Mouse (Mus musculus): Measurements from ENCODE around the gene Capzb. TPM values are rescaled to one million over a fixed set of nuclear protein-coding genes. Genes with fewer than 3 reads are reported as not detected.

The Capzb gene
- polyA plus RNA-seq, 1 experiment from 2014 or later: 395 TPM

GRCm38 (mm10) chr4:139241678-139242606 lies 49.2 kb downstream of the Capzb start:
- H3K9ac ChIP-seq: no peak overlapping the region

GRCm38 (mm10) chr4:139242607-139242955 lies 49.9 kb downstream of the Capzb start:
- Histone ChIP-seq H3K9ac (no peak overlapping the region), H3K9me3 (replicated peaks) (no peaks in the 10 kb centered on the region), H3K4me2 (peak overlapping the region; percentile 19; the same call in 1 of the 2 replicates), H3K27me3 (replicated peaks) (no peaks in the 10 kb centered on the region), H3K36me3 (peaks cover 49% of the 10 kb centered on the region), H3K27ac (ENCODE audit: poor library complexity, severe bottlenecking) (peak overlapping the region; percentile 81), H3K4me3 (no peak overlapping the region), H3K4me1 (replicated peaks) (peaks cover 84% of the 10 kb centered on the region)
- no peak for ATAC-seq (ENCODE audit: insufficient number of reproducible peaks, low FRiP score)
- WGBS: 44% methylated on average over 7 of the region's 7 CpGs

More at GRCm38 (mm10) chr4:139241678-139242606, 49.2 kb downstream of the Capzb start:
- H3K4me2 ChIP-seq: peak overlapping the region; percentile 19; the same call in 1 of the 2 replicates
- H3K9me3 ChIP-seq (replicated peaks): no peaks in the 10 kb centered on the region
- H3K27me3 ChIP-seq (replicated peaks): no peaks in the 10 kb centered on the region
- H3K4me3 ChIP-seq: no peak overlapping the region
- peak overlapping the region; percentile 81 for H3K27ac ChIP-seq (ENCODE audit: poor library complexity, severe bottlenecking)
- peaks cover 82% of the 10 kb centered on the region for H3K4me1 ChIP-seq (replicated peaks)
- 75% methylated on average over 22 of the region's 22 CpGs for WGBS
- peaks cover 45% of the 10 kb centered on the region for H3K36me3 ChIP-seq
- ATAC-seq (ENCODE audit: insufficient number of reproducible peaks, low FRiP score): no peak

- H3K4me1 ChIP-seq (replicated peaks): peaks cover 86% of the 10 kb centered on the region
- 79% methylated on average over 3 of the region's 3 CpGs for WGBS
- no peak overlapping the region for H3K27ac ChIP-seq (ENCODE audit: poor library complexity, severe bottlenecking)
- H3K4me3 ChIP-seq: no peak overlapping the region
- ATAC-seq (ENCODE audit: insufficient number of reproducible peaks, low FRiP score): no peak
- no peaks in the 10 kb centered on the region for H3K9me3 ChIP-seq (replicated peaks)
- H3K27me3 ChIP-seq (replicated peaks): no peaks in the 10 kb centered on the region
- H3K36me3 ChIP-seq: peaks cover 48% of the 10 kb centered on the region
- H3K9ac ChIP-seq: no peak overlapping the region
- no peak overlapping the region for H3K4me2 ChIP-seq
These were observed 51.5 kb downstream of the Capzb start for GRCm38 (mm10) chr4:139244176-139244575.

- H3K4me2 ChIP-seq: no peak overlapping the region
- WGBS: 80% methylated on average over 6 of the region's 6 CpGs
These were observed 52.1 kb downstream of the Capzb start for GRCm38 (mm10) chr4:139244766-139245165.

GRCm38 (mm10) chr4:139245534-139245933 lies 52.8 kb downstream of the Capzb start:
- Histone ChIP-seq H3K4me3 (no peak overlapping the region), H3K27me3 (replicated peaks) (no peaks in the 10 kb centered on the region), H3K9me3 (replicated peaks) (no peaks in the 10 kb centered on the region), H3K27ac (ENCODE audit: poor library complexity, severe bottlenecking) (no peak overlapping the region), H3K9ac (no peak overlapping the region), H3K4me1 (replicated peaks) (peaks cover 92% of the 10 kb centered on the region), H3K36me3 (peaks cover 35% of the 10 kb centered on the region), H3K4me2 (no peak overlapping the region)
- no peak for ATAC-seq (ENCODE audit: insufficient number of reproducible peaks, low FRiP score)
- 82% methylated on average over 2 of the region's 2 CpGs for WGBS

More at GRCm38 (mm10) chr4:139244766-139245165, 52.1 kb downstream of the Capzb start:
- Histone ChIP-seq H3K4me1 (replicated peaks) (peaks cover 91% of the 10 kb centered on the region), H3K27ac (ENCODE audit: poor library complexity, severe bottlenecking) (no peak overlapping the region), H3K9me3 (replicated peaks) (no peaks in the 10 kb centered on the region), H3K36me3 (peaks cover 43% of the 10 kb centered on the region), H3K27me3 (replicated peaks) (no peaks in the 10 kb centered on the region), H3K9ac (no peak overlapping the region), H3K4me3 (no peak overlapping the region)
- ATAC-seq (ENCODE audit: insufficient number of reproducible peaks, low FRiP score): no peak

GRCm38 (mm10) chr4:139246130-139246877 lies 53.6 kb downstream of the Capzb start:
- no peak overlapping the region for H3K4me2 ChIP-seq
- H3K4me1 ChIP-seq (replicated peaks): peaks cover 92% of the 10 kb centered on the region
- 70% methylated on average over 7 of the region's 7 CpGs for WGBS
- no peak overlapping the region for H3K27ac ChIP-seq (ENCODE audit: poor library complexity, severe bottlenecking)
- no peak overlapping the region for H3K9ac ChIP-seq
- no peak for ATAC-seq (ENCODE audit: insufficient number of reproducible peaks, low FRiP score)
- H3K4me3 ChIP-seq: no peak overlapping the region
- no peaks in the 10 kb centered on the region for H3K27me3 ChIP-seq (replicated peaks)
- H3K36me3 ChIP-seq: peaks cover 29% of the 10 kb centered on the region
- no peaks in the 10 kb centered on the region for H3K9me3 ChIP-seq (replicated peaks)

GRCm38 (mm10) chr4:139247966-139248365 lies 55.3 kb downstream of the Capzb start:
- H3K27ac ChIP-seq (ENCODE audit: poor library complexity, severe bottlenecking): no peak overlapping the region; the same call in 1 of the 2 replicates
- H3K9me3 ChIP-seq (replicated peaks): no peaks in the 10 kb centered on the region
- WGBS: 69% methylated on average over 7 of the region's 7 CpGs
- H3K9ac ChIP-seq: 0 out of 2 replicates have a peak overlapping the region, but pooled peaks have one; percentile 15
- no peak overlapping the region for H3K4me2 ChIP-seq
- H3K4me3 ChIP-seq: no peak overlapping the region
- peaks cover 85% of the 10 kb centered on the region for H3K4me1 ChIP-seq (replicated peaks)
- no peaks in the 10 kb centered on the region for H3K27me3 ChIP-seq (replicated peaks)
- peaks cover 19% of the 10 kb centered on the region; the same call in 1 of the 2 replicates for H3K36me3 ChIP-seq
- ATAC-seq (ENCODE audit: insufficient number of reproducible peaks, low FRiP score): no peak

- Histone ChIP-seq H3K4me3 (no peak overlapping the region), H3K27me3 (replicated peaks) (no peaks in the 10 kb centered on the region), H3K9me3 (replicated peaks) (no peaks in the 10 kb centered on the region), H3K9ac (no peak overlapping the region), H3K36me3 (peaks cover 19% of the 10 kb centered on the region; the same call in 1 of the 2 replicates), H3K4me1 (replicated peaks) (peaks cover 81% of the 10 kb centered on the region), H3K27ac (ENCODE audit: poor library complexity, severe bottlenecking) (no peak overlapping the region), H3K4me2 (no peak overlapping the region)
- ATAC-seq (ENCODE audit: insufficient number of reproducible peaks, low FRiP score): no peak
- 79% methylated on average over 5 of the region's 5 CpGs for WGBS
These were observed 56.0 kb downstream of the Capzb start for GRCm38 (mm10) chr4:139248736-139249135.

GRCm38 (mm10) chr4:139250043-139250442 lies 57.3 kb downstream of the Capzb start:
- no peak overlapping the region for H3K4me3 ChIP-seq
- H3K9ac ChIP-seq: no peak overlapping the region
- H3K4me1 ChIP-seq (replicated peaks): peaks cover 70% of the 10 kb centered on the region
- no peaks in the 10 kb centered on the region for H3K9me3 ChIP-seq (replicated peaks)
- H3K27me3 ChIP-seq (replicated peaks): no peaks in the 10 kb centered on the region
- peak overlapping the region; percentile 32; the same call in 1 of the 2 replicates for H3K27ac ChIP-seq (ENCODE audit: poor library complexity, severe bottlenecking)
- 0 out of 2 replicates have a peak overlapping the region, but pooled peaks have one; percentile 7 for H3K4me2 ChIP-seq
- ATAC-seq (ENCODE audit: insufficient number of reproducible peaks, low FRiP score): no peak
- WGBS: 45% methylated on average over 5 of the region's 5 CpGs
- peaks cover 19% of the 10 kb centered on the region; the same call in 1 of the 2 replicates for H3K36me3 ChIP-seq

- H3K9ac ChIP-seq: 0 out of 2 replicates have a peak overlapping the region, but pooled peaks have one; percentile 3
- ATAC-seq (ENCODE audit: insufficient number of reproducible peaks, low FRiP score): no peak
- peaks cover 21% of the 10 kb centered on the region for H3K36me3 ChIP-seq
These were observed 58.2 kb downstream of the Capzb start for GRCm38 (mm10) chr4:139250886-139251285.

More at GRCm38 (mm10) chr4:139250886-139251285, 58.2 kb downstream of the Capzb start:
- no peaks in the 10 kb centered on the region for H3K27me3 ChIP-seq (replicated peaks)
- H3K4me2 ChIP-seq: 0 out of 2 replicates have a peak overlapping the region, but pooled peaks have one; percentile 7
- no peaks in the 10 kb centered on the region for H3K9me3 ChIP-seq (replicated peaks)
- no peak overlapping the region for H3K4me3 ChIP-seq
- WGBS: 27% methylated on average over 8 of the region's 8 CpGs
- peak overlapping the region; percentile 32 for H3K27ac ChIP-seq (ENCODE audit: poor library complexity, severe bottlenecking)
- H3K4me1 ChIP-seq (replicated peaks): peaks cover 70% of the 10 kb centered on the region
